Mouse (Mus musculus) cerebellum, adult 18-20 months (tissue): ENCODE measurements around the gene Jak2.

Experiments used
- DNase-seq, 2 experiments: peaks; one replicate each; pipeline ENCODE4 v3.0.0; 2021

Gene Jak2

GRCm38 (mm10) chr19:29253728-29254127, 2.1 kb downstream of the Jak2 start:
- peak; percentile 85 to 87 for DNase-seq

- no peak for DNase-seq
Measured at GRCm38 (mm10) chr19:29254671-29255070, 3.0 kb downstream of the Jak2 start.

- DNase-seq: no peak
Measured at GRCm38 (mm10) chr19:29255327-29256027, 3.8 kb downstream of the Jak2 start.

- no peak for DNase-seq
Measured at GRCm38 (mm10) chr19:29261638-29262037, 10.0 kb downstream of the Jak2 start.

- no peak for DNase-seq
Measured at GRCm38 (mm10) chr19:29263492-29263891, 11.9 kb downstream of the Jak2 start.

GRCm38 (mm10) chr19:29265538-29265937, 13.9 kb downstream of the Jak2 start:
- peak; percentile 68 to 78 for DNase-seq

- DNase-seq: no peak
Measured at GRCm38 (mm10) chr19:29267075-29267868, 15.6 kb downstream of the Jak2 start.

GRCm38 (mm10) chr19:29268788-29269321, 17.2 kb downstream of the Jak2 start:
- DNase-seq: no peak

GRCm38 (mm10) chr19:29270226-29270625, 18.6 kb downstream of the Jak2 start:
- peak in 1 of 2 experiments; percentile 33 for DNase-seq

- DNase-seq: peak; percentile 75 to 84
Measured at GRCm38 (mm10) chr19:29271147-29271578, 19.5 kb downstream of the Jak2 start.

GRCm38 (mm10) chr19:29272011-29272809, 20.6 kb downstream of the Jak2 start:
- DNase-seq: no peak

GRCm38 (mm10) chr19:29276414-29276813, 24.8 kb downstream of the Jak2 start:
- DNase-seq: no peak

GRCm38 (mm10) chr19:29278944-29279587, 27.4 kb downstream of the Jak2 start:
- no peak for DNase-seq

- no peak for DNase-seq
Measured at GRCm38 (mm10) chr19:29285451-29285869, 33.8 kb downstream of the Jak2 start.

- DNase-seq: no peak
Measured at GRCm38 (mm10) chr19:29287863-29288262, 36.2 kb downstream of the Jak2 start.

GRCm38 (mm10) chr19:29291532-29291931, 39.9 kb downstream of the Jak2 start:
- DNase-seq: no peak

GRCm38 (mm10) chr19:29292546-29292945, 40.9 kb downstream of the Jak2 start:
- DNase-seq: no peak

- no peak for DNase-seq
Measured at GRCm38 (mm10) chr19:29294756-29295155, 43.1 kb downstream of the Jak2 start.

GRCm38 (mm10) chr19:29296166-29296565, 44.5 kb downstream of the Jak2 start:
- DNase-seq: no peak

- no peak for DNase-seq
Measured at GRCm38 (mm10) chr19:29297366-29297765, 45.7 kb downstream of the Jak2 start.

GRCm38 (mm10) chr19:29300919-29301318, 49.3 kb downstream of the Jak2 start:
- DNase-seq: no peak

GRCm38 (mm10) chr19:29302119-29302518, 50.5 kb downstream of the Jak2 start:
- DNase-seq: no peak
